Mouse (Mus musculus) bone marrow, adult 2 months (tissue): ENCODE measurements around the gene Sdc4.

Experiments
- CTCF ChIP-seq: fragments of 200-500 bp; IDR thresholded peaks from 2 replicates; pipeline ENCODE4 v1.5.1; 2011; ENCODE audit warnings: low read length, control low read depth; ENCODE audit not compliant: control insufficient read depth, insufficient read depth
- POLR2A ChIP-seq: fragments of 200-500 bp; IDR thresholded peaks from 2 replicates; pipeline ENCODE4 v1.6.1; 2011; ENCODE audit warnings: low read depth, mild to moderate bottlenecking, control low read depth, low read length, borderline replicate concordance; ENCODE audit not compliant: control insufficient read depth

- no peak for TF ChIP-seq POLR2A
- TF ChIP-seq CTCF, result peak; percentile 79
These were observed 40.8 kb downstream of the Sdc4 start, which contains the start of gene Rbpjl for GRCm38 (mm10) chr2:164402906-164403305.
